Mouse (Mus musculus): ENCODE data around the gene Foxn3.

Gene Foxn3

DNA sequence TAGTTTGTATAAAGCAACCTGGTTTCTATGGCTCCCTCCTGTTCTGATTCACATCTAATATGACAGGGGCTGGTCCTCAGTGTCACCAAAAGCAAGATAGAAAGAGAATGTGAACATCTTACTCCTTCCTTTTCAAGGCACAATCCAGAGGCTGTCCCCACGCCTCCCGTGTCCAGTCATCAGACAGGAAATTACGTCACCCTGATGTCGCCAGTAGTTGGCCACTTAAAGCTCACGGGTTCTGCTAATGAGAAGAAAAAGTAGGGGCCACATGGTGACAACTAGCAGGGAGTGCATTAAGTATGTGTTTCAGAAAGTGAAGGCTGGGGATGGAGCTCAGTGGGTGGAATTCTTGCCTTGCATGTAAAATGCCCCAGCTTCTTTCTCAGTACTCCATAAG is 99.1 kb downstream of the Foxn3 start:
- no peak for DNase-seq (ENCODE audit: low spot score)

DNA sequence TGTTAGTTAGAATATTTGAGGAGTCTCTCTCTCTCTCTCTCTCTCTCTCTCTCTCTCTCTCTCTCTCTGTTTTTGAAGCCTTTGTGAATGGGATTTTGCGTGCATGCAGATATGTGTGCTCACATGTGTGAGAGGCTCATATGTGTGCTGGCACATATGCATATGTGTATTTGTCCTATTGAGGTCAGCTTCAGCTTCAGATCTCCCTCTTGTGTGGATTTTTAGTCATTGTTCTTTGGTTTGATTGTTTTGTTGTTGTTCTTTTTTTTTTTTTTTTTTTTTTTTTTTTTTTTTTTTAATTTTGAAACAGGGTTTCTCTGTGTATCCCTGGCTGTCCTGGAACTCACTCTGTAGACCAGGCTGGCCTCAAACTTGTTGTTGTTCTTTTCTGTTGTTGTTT is 100.5 kb downstream of the Foxn3 start:
- no peak for DNase-seq (ENCODE audit: low spot score)

DNA sequence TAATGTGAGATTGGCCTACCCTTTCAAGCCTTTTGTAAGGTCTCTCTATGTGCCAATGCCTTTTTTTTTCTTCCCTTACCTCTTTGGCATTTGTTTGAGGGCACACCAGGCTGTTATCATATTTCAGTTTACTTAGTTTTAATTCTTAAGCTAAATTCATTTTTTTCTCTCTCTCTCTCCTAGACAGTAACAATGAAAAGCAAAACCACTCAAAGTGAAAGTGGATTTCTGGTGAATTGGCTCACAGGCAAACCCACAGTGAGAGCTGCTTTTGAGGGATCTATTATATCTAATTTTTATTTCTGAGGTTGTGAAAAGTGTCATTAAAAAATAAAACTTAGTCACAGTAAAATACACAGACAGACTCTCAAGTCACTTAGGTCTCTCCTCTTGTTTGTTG is 101.1 kb downstream of the Foxn3 start:
- DNase-seq (ENCODE audit: low spot score) = no peak

DNA sequence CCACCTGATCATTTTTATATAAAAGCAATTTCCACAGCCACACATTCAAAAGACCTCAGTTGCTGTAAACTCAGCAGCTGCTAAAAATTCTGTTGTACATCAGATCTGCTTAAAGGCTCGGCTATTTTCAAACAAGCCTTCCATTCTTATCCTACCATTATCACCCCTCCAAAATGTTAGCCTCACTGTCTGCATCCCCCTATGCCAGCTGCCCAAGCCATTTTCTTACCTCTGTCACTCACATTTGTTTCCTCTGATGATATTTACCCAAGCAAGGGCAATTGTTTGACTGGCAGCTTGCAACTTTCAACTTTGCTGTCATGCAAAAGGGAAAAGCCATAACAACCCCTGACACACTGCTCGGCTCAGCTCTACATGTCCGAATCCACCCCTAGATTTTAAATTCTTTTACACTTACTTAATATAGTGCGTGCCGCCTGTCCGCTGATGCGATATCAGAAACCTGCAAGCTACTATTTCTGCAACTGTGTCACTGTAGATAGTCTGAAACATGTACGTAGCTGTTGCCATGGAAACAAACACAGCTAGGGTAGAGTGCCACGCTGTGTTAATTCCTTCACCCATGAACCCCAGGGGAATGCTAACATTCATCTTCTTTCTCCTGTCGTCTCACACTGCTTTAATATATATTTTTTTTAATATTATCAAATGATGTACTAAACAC is 105.7 kb downstream of the Foxn3 start:
- no peak for DNase-seq (ENCODE audit: low spot score)

DNA sequence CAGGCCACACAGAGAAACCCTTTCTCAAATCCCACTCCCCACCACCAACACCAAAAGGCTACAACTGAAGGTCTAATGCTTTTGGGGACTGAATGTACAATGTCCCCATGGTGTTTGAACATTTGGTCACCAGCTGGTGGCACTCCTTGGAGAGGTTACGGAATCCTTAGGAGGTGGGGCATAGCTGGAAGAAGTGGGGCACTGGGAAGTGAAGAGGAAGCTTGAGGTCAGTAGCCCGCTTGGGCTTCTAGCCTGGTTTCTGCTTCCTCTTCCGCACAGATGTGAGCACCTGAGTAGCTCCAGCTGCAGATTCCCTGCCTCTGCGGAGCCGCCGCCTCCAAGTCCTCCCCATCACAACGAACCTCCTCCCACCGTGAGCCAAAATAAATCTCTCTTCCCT is 107.8 kb downstream of the Foxn3 start:
- DNase-seq (ENCODE audit: low spot score) = no peak

GRCm38 (mm10) chr12:99454394-99454793 is 109.0 kb downstream of the Foxn3 start:
- DNase-seq (ENCODE audit: low spot score) = no peak

DNA sequence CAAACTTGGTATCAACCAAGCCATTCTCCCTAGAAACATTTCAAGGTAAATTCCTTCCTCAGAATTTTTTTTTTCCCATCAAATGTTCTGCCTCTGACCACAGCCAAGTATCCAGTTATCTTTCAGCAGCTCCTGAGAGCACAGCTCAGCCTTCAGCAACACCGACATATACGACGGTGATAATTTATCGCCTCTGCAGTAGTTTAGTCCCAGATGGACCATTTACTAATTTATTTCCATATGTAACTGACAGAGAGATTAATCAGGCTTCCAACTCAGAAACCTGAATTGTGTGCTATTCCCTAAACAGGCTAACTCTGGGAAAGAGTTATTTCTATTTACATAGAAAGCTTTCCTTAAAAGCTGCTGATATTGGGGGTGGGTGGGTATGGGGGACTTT is 109.6 kb downstream of the Foxn3 start:
- no peak for DNase-seq (ENCODE audit: low spot score)

DNA sequence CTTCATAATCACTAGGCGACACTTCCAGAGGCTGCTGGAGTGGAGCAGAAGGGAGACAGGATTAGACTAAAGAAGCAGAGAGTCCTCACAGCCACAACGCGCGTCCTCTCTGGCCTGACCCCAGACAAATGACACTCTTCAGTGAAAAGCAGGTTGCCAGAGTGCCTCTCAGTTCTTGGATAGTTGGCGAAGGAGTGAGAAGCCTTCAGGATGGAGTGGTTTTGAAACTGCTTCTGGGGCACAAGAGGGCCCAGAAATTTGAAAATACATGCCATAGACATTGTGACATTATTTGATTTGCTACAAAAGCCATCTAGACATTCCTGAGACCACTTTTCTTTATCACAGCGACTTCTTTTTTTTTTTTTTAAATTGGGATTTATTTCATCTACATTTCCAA is 113.3 kb downstream of the Foxn3 start:
- no peak for DNase-seq (ENCODE audit: low spot score)

DNA sequence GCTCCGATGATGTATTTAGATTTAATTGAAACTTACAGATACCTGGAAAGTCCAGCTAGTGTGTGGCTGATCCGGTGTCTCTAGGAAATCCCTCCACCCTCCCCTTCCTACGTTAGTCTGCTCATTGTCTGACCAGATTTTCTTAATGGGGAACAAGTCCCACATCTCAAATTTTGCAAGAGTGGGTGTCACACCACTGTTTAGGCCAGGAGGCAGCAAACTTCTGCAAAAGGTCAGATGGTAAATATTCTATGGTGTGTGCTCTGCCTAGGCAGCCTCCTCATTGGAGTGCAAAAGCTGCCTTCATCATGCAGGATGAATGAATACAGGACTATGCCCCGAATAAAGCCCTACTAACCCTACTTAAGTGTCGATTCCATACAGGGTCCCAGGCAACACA is 115.6 kb downstream of the Foxn3 start:
- DNase-seq (ENCODE audit: low spot score) = no peak

GRCm38 (mm10) chr12:99445018-99445674 is 118.2 kb downstream of the Foxn3 start:
- no peak for DNase-seq (ENCODE audit: low spot score)

- DNase-seq (ENCODE audit: low spot score) = no peak
Measured at GRCm38 (mm10) chr12:99442819-99443218, 120.6 kb downstream of the Foxn3 start.

GRCm38 (mm10) chr12:99440953-99441352 is 122.4 kb downstream of the Foxn3 start:
- DNase-seq (ENCODE audit: low spot score) = no peak

GRCm38 (mm10) chr12:99440022-99440421 is 123.4 kb downstream of the Foxn3 start:
- DNase-seq (ENCODE audit: low spot score) = no peak

DNA sequence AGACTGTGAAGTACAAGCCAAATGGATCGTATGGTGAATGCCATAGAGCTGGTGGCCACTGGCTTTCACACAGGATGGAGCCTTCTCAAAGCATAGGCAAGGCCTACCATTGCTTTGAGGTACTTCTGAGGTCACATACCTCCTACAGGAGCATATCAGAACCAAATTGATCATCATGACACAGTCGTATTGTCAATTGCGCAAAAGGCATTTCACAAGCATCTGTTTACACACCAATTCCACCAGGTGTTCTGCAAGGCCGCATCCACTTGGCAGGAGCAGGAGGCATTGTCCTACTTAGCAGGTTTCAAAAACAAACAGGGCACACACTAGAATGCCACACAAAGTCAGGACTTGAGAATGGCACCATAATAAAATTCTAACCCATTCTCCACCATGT is 128.2 kb downstream of the Foxn3 start:
- DNase-seq (ENCODE audit: low spot score) = no peak

GRCm38 (mm10) chr12:99433402-99433801 is 130.0 kb downstream of the Foxn3 start:
- DNase-seq (ENCODE audit: low spot score) = no peak

- no peak for DNase-seq (ENCODE audit: low spot score)
Measured at GRCm38 (mm10) chr12:99431541-99431940, 131.8 kb downstream of the Foxn3 start.

DNA sequence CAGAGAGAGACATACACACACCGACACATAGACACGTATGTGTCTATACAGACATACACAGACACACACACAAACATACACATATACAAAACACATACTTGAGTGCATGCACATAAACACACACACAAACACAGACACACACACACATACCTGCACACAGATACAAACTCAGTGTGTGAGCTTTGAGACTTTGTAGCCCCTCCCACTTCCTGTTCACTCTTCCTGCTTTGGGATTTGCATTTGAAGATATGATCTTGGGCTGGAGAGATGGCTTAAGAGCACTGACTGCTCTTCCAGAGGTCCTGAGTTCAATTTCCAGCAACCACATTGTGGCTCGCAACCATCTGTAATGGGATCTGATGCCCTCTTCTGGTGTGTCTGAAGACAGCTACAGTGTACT is 132.4 kb downstream of the Foxn3 start:
- no peak for DNase-seq (ENCODE audit: low spot score)

- DNase-seq (ENCODE audit: low spot score) = no peak
Measured at GRCm38 (mm10) chr12:99429101-99429500, 134.3 kb downstream of the Foxn3 start.

- no peak for DNase-seq (ENCODE audit: low spot score)
Measured at GRCm38 (mm10) chr12:99426207-99426916, 137.0 kb downstream of the Foxn3 start.

DNA sequence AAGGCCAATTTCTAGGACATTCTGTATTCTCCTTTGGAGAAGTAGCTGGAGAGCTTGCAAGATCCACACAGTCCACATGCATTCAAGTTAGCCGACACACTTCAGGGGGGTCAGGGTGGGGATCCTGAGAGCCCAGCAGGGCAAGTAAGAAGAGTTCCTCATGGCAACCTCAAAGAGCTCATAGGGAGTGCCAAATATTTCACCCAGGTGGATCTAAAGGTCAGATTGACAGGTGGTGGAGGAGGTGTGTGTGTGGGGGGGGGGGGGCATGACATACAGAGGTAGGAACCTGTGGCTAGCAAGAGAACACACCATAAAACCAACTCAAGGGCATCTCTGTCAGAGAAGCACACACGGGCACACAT is 144.0 kb downstream of the Foxn3 start:
- no peak for DNase-seq (ENCODE audit: low spot score)

GRCm38 (mm10) chr12:99418476-99419395 is 144.6 kb downstream of the Foxn3 start:
- no peak for DNase-seq (ENCODE audit: low spot score)

GRCm38 (mm10) chr12:99417885-99418284 is 145.5 kb downstream of the Foxn3 start:
- no peak for DNase-seq (ENCODE audit: low spot score)

Measured in urinary bladder, postnatal 14 days (tissue).